Mouse (Mus musculus): ENCODE measurements around the gene Ctsd.

GRCm38 (mm10) chr7:142386621-142387201 is 1.1 kb downstream of the Ctsd start:
- TF ChIP-seq POLR2A (IDR thresholded peaks at IDR 0.05; ENCODE audit: control insufficient read depth, low read depth, low read length) (no peak), CTCF (IDR thresholded peaks at IDR 0.05; ENCODE audit: control insufficient read depth, insufficient read depth, insufficient replicate concordance, low read depth, low read length) (no peak)

All from testis, adult 2 months (tissue).